Mouse (Mus musculus) small intestine, adult 2 months (tissue): ENCODE results near the gene Otulin.

Source experiments
- CTCF ChIP-seq: fragments of 200-500 bp; IDR thresholded peaks from 2 replicates; pipeline ENCODE4 v1.5.1; 2012; ENCODE audit warnings: low read depth, mild to moderate bottlenecking, control low read depth, inconsistent platforms, low read length, moderate library complexity, mixed read lengths; ENCODE audit not compliant: insufficient replicate concordance, insufficient read length; ENCODE audit errors: extremely low read depth
- POLR2A ChIP-seq: fragments of 200-500 bp; IDR thresholded peaks from 2 replicates; pipeline ENCODE4 v1.6.1; 2012; ENCODE audit warnings: low read depth, mild to moderate bottlenecking, control low read depth, inconsistent platforms, low read length, moderate library complexity

DNA sequence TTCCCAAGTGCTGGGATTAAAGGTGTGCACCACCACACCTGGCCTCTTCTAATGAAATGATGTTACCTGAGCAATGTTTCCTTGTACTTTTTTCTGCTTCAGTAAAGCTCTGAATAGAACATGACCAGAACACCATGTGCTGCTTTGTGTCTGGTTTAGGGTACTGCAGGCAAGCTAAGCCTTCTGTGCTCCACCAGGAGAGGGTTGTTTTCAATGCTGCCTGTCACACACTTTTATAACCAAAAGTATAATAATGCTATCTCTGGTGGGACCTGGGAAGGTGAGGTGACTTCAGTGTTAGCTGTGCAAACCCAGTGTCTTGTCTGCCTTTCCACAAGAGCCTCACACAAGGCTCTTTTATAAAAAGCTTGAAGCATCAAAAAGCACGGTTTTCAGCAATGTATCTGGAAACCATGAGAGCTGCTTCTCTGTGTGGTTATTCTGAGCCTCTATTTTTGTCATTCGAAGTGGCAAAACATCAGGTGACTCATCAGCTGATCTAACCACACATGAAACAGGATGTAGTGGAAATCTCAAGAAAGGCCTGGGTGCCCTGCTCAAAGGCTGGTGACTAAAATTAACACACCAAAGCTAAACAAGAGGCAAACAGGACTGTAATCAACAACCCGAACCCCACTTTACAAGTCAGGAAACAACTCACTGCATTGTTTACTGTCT is 33.9 kb downstream of the Otulin start:
- no peak for TF ChIP-seq POLR2A
- TF ChIP-seq CTCF: no peak
